Mouse (Mus musculus) CD4-positive, CD25-positive, alpha-beta regulatory T cell, adult 4 months (primary cell): ENCODE data around the gene Slc39a13. TPM values are rescaled to one million over a fixed set of nuclear protein-coding genes. Genes with fewer than 3 reads are reported as not detected.
"Not testable (repeated sequence)": the region's sequence is repeated elsewhere in the genome, so short reads cannot be mapped to it uniquely, and the experiment has no call there.

ENCODE experiments used
- ATAC-seq: one replicate; pipeline ENCODE4 v1.8.0; 2017
- polyA plus RNA-seq, 2 experiments: library from polyadenylated mRNA; unstranded; fragments of 100-300 nt; shearing (Covaris generic); gene quantifications; one replicate each; pipeline ENCODE4 v1.2.1; 2017

Gene Slc39a13
- polyA plus RNA-seq, 2 experiments from 2014 or later = 33.1 to 55.2 TPM

DNA sequence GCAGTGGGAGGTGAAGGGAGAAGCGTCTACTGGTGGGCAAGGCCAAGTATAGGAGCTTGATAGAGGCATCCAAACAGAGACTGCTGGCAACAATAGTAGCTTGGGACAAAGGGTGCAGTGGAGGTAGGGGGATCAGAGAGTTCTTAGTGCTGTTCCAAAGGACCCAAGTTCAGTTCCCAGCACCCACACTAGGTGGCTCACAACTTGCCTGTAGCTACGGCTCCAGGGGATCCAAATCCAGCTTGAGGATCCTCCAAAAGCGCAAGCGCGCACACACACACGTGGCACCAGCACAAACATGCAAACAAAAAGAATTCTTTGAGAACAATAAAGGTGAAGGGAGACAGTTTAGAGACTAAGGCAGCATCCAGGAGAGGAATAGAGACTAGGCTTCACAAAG is 6.0 kb downstream of the Slc39a13 start:
- ATAC-seq = no peak

DNA sequence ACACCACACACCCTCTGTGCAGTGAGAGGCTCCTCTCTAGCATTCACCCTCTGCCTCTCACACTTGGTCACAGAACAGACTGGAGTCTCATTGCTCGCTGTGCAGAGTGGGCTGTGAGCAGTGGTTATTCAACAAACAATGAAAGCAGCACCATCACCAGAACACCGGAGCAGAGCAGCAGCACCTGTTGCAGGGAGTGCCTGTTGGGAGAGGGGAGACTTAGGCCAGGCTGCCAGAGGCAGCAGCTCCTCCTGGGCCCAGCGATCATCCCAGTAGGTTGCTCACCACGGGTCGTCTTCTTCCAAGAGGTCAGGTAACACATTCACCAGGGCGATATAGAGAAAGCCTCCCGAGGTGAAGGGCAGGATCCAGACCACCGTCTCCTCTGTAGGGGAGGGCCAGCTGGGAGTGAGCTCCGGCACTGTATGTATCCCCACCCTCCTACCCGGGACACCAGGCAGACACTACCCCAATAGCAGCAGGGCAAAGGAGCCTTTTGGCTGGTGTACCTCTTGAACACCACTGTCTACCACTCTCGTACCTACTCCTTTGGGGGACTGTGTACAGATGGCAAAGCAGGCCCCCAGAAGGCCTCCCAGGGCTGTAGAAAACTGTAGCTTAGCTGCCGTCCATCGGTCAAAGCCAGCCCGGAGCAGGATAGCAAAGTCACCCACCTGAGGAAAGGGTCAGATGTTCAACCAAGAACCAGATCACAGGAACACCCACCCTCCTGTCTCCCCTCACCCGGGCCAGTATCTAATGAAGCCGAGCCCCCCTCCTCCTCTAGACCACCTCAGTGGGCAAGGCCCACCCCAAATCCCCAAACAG is 7.2 kb downstream of the Slc39a13 start:
- no peak for ATAC-seq

DNA sequence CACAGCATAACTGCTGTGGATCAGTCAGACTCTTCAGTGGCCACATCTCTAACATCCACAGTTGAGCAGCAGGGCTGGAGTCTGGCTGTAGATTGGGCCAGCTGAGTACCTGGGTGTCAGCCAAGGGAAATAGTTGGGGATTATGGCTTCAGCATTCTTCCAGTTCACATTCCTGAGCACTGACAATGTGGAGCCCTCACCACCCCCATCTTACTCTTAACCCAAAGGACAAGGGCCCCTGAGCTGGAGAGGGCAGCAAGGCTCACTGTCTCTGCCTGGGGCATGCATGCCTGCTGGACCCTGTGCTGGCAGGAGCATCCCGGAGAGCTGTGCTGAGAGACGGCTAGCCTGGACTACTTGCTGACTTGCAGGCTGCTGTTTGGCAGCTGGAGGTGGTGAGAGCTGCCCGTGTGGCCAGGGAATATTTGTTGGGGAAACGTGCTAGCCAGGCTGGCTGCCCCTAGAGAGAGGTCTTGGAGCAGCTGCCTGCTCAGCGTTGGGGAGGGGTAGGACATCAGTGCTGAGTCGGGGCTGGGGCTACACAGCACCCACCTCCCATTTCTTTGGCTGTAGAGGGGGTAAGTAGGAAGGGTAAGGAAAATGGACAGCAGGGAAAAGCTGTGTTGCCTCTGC is 8.3 kb downstream of the Slc39a13 start:
- no peak for ATAC-seq

DNA sequence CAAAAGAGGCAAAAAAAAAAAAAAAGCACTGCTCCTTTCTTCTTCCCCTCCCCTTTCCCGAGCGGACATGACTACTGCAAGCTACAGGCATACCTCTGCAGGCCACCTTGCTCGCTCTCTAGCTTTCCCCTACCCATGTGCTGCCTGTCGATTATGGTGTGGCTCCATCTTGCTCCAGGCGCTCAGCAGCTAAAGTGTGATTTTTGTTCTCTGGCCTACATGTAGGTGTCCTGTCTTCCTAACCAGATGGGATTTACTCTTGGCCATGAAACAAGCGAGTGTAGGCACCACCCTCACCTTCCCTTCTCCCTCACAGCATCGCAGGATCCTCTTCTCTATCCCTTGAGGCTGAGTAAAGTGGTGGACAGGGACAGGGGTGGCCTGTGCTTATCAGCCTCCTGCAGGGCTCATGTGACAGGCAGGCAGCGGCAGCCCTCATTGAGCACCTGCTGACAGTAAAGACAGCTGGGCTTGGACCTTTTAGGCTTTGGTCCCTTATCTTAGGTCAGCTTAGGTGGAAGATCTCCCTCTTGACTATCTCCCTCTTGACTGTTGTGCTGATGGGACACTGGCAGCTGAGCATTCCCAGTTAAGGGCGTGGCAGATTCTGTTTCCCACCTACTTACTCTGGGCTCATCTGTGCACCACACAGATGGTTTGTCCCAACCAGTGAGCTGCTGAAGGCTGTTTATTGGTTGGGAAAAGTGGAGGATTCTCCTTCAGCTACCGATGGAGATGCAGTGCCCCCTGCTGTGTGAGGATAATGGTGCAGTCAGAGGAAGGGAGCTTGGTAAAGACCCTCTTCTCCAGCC is 9.5 kb downstream of the Slc39a13 start:
- no peak for ATAC-seq

DNA sequence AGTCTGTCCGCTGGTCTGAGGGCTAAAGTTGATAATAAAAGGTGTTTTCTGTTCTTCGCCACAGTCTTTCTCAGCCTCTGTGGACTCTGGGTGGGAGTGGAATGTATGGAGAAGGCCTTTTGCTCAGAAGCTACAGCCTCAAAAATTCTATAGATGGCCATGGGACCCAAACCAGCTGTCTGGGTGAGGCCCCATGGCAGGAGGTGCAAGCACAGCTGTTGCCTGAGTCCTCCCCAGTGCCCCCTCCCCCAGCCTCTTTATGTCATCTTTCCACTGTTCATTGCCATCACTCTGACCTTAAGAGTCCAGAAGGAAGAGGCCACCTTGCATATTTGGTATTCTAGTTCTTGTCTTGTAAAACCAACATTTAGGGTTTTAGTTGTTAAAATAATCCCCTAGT is 10.8 kb downstream of the Slc39a13 start:
- no peak for ATAC-seq

DNA sequence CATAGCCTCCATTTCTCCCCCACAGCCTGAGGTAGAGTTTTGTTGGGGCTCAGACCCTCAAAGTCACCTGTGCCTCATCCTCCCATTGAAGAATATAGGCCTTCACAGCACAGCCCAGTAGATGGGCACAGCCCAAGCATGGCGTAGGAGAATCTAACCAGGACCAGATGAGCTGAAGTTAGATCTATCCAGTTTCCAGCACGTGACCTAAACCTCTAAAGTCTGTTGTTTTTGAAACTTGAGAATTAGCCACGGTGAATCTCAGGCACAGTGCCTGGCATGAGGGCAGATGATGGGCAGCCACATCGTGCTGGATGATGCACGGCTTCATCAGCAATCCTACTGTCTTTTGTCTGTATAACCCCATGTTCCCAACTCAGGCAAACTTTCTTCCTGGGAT is 11.8 kb downstream of the Slc39a13 start:
- ATAC-seq = no peak

DNA sequence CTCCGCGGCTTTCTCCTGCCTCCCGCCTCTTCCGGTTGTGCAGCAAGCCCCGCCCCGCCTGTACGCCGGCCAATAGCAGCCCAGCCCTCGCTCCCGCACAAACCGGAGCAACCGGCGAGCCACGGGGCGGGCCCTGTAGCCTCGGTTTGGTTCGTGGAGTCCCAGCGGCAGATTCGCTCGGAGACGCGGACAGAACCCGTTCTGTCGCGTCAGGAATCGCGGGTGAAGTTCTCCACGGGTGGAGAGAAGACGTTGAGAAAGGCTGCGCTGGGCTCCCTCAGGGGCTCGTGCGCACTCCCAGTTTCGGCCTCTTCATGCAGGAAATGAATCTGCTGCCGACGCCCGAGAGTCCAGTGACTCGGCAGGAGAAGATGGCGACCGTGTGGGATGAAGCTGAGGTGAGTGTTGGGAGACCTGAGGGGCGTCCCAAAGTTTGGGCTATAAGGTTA is 16.3 kb downstream of the Slc39a13 start, which contains the start of gene Psmc3:
Psmc3 (plus strand) TSS at position 76 of the 449 bp plus-strand sequence.
- ATAC-seq = peak; percentile 97

DNA sequence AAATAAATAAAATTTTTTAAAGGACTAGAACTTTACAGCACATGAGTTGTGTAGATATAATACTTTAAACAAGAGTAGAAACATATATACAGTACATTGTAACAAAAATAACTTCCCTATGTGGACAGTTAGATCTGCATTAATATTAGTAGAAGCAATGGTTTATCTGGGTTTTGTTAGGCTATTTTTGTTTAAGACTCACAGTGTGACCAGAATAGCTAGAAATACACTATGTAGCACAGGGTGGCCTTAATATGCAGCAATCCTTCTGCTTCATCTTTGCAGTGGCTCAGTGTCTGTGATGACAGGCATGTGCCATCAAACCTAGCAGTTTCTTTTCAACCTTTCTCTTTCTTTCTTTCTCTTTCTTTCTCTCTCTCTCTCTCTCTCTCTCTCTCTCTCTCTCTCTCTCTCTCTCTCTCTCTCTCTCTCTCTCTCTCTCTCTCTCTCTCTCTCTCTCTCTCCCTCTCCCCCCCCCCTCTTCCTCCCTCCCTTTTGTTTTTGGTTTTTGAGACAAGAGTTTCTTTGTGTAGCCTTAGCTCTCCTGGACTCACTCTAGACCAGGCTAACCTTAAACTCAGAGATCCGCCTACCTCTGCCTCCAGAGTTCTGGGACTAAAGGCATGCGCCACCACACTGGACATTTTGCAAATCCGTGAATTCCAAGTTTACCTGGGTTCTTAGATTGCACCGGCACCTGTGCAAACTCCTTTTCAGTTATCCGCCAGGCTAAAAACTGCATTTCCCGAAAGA is 16.9 kb downstream of the Slc39a13 start:
- peak; percentile 19 for ATAC-seq

DNA sequence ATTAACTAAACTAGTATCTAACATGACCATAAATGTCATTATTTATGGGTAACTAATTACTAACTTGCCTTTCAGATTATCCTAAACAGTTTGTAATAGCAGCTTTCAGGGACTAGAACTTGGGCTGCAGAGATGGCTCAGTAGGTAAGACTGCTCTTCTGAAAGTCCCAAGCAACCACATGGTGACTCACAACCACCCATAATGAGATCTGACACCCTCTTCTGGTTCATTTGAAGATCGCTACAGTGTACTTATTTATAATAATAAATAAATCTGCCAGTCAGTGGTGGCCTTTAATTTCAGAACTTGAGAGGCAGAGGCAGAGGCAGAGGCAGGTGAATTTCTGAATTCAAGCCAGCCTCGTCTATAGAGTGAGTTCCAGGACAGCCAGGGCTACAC is 17.5 kb downstream of the Slc39a13 start:
- ATAC-seq = peak; percentile 29

DNA sequence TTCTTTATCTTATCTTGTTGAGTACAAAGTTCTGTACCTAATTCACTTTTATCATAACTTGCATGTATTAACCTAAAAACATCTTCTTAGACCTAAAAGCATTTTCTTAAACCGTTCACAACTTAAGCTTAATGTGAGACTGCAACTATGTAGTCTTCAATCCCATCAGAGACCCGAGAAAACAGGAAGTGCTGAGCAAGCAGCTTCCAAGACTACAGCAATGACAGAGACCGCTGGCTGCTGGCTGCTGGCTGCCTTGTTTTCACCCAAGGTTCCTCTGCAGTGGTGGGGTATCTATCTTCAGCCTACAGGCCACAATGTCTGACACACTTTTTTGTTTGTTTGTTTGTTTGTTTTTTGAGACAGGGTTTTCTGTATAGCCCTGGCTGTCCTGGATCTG is 18.3 kb downstream of the Slc39a13 start:
- ATAC-seq = no peak

DNA sequence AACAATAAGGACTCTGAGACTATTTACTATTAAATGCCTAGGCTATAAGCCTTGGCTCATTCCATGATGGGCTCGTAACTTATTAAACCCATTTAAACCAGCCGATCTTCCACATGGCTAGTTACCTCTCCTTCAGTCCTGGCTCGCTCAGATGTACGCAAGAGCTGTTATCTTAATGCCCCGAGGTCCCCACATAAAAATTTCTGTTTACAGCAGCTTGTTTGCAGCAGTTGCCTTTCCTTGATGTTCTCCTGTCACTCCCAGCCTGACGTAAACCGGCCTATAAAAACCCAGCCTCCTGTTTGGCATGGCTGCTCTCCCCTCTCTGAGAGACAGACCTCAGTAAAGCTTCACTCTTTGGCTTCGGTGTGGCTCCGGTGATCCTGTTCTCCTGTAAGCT is 22.9 kb downstream of the Slc39a13 start:
- no peak for ATAC-seq

DNA sequence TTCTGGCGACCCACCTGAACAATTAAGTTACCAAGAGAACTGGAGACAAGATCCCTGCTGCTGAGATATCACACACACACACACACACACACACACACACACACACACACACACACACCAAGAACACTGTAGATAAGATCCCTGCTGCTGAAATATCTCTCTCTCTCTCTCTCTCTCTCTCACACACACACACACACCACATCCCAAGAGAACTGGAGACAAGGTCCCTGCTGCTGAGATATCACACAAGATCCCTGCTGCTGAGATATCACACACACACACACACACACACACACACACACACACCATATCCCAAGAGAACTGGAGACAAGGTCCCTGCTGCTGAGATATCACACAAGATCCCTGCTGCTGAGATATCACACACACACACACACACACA is 24.4 kb downstream of the Slc39a13 start:
- ATAC-seq = not testable (repeated sequence)

DNA sequence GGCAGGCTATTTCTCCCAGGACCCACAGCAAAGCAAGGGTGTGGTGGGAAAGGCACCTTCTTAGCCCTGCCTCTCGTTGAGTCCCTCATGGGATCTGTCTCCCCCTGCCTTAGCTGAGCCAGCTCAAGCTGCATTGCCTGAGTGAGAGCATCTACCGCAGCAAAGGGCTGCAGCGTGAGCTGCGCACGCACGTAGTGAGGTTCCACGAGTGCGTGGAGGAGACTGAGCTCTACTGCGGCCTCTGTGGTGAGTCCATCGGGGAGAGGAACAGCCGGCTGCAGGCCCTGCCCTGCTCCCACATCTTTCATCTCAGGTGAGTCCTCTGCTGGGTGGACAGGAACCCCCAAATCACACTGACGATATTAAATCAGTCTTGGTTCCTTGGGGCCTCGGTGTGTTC is 25.5 kb downstream of the Slc39a13 start:
- no peak for ATAC-seq

DNA sequence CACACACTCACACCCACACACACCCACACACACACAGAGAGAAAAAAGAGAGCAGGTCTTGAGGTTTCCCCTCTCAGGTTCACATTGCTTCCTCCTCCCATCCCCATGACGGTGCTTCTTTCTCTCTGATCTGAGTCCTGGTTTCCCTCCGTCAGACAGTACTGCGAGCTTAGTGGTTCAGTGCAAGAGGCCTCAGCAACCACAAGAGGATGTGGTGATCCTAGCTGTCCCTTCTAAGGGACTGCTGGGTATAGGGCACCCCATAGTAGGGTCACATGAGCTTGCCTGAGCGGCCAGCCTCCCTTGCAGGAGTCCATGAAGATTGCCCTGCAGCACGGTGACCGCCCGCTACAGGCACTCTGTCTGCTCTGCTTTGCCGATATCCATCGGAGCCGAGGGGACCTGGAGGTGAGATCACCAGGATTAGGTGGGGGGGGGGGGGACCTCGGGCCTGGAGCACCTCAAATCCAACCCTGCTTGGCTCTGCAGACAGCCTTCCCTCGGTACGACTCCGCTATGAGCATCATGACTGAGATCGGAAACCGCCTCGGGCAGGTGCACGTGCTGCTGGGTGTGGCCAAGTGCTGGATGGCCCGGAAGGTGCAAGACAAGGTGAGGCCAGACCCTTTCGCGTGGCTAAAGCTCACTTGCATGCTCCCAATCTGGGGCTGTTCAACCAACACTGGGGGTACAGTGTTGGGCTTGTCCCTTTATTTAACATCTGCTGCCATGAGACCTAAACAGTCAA is 27.4 kb downstream of the Slc39a13 start:
- peak; percentile 97 for ATAC-seq

DNA sequence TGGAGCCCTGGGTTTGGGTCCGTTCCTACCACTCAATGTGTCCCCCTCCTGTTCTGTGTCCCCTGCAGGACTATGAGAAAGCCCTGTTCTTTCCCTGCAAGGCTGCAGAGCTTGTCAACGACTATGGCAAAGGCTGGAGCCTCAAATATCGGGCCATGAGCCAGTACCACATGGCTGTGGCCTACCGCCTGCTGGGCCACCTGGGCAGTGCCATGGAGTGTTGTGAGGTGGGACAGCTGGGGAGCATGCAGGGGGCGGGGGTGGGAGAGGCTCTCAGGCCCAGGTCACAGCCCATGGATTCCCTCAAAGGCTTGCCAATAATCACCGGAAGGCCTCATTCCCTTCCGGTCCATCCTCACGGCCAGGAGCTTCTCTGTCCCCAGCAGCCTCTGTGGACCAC is 28.4 kb downstream of the Slc39a13 start:
- no peak for ATAC-seq

DNA sequence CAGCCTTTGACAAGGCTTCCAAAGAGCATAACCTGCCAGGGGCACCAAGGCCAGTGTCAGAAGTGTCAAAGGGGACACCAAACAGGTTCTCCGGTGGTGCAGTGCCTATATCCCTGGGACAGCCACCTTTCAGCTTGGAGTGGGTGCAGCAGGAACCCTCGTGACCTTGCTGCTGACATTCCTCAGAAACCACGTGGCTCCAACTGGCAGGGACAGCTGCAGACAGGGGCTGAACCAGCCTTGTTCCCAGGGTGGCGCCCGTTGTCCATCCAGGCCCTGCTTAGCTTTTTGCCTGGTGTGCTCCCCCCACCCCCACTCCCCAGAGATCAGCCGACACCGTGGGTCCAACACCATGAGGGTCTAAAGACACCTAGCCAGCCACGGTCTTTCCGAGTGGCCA is 34.8 kb downstream of the Slc39a13 start, which contains the start of gene Rapsn:
Rapsn (plus strand) TSS at position 236 of the 400 bp plus-strand sequence.
- ATAC-seq = no peak

DNA sequence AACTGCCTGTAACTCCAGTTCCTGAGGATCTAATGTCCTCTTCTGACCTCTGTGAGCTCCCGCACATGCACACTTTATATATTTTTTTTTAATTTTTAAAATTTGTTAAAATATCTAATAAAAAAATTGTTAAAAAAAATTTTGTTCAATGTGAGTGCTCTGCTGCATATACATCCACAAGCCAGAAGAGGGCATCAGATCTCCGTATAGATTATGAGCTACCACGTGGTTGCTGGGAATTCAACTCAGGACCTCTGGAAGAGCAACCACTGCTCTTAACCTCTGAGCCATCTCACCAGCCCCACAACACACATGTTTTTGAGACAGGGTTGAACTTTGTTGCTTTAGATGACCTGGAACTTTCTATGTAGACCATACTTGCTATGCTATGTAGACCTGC is 37.2 kb downstream of the Slc39a13 start:
- ATAC-seq = peak; percentile 47

DNA sequence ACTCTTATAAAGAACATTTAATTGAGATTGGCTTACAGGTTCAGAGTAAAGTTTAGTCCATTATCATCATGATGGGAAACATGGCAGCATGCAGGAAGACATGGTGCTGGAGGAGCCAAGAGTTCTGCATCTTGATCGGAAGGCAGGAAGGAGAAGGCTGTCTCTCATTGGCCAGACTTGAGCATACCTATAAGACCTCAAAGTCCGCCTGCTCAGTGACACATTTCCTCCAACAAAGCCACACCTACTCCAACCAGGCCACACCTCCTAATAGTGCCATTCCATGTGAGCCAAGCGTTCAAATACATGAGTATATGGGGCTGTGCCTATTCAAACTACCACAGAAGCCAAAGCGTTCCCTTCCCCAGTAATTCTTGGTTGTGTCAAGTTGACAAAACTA is 39.0 kb downstream of the Slc39a13 start:
- no peak for ATAC-seq

DNA sequence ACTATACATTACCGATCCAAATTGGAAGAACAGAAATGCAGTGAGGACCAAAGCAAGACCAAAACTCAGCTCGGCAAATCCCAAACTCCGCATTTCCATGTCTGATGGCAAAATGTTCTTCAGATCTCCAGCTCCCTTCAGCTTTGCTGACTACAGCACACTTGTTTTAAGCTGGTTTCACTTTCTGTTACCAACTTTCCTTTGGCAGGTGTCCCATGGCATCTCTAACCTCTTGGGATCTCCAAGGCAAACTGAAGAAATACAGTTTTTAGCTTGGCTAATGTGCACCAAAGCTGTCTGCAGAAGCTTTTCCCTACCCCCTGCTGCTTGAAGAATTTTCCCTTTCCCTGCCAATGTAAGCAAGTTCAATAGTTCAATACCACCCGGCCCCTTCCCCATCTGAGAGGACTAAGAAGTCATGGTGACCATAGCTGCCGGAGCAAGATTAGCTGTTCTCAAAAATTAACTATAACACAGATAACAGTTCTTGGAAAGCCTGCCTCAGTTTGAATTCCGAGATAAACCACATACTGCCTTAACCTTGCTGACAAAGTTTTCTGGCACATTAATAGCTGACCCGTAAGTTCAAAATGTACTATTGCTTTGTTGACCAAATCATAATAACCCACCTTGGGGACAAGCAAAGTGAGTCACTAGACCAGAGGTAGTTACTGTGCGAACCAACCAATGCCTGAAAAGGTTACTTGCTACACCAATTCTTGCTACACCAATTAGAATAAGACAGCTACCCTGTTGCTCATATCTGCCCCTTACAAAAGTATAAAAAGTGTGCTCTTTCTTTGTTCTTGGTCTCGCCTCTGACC is 42.6 kb downstream of the Slc39a13 start:
- no peak for ATAC-seq

DNA sequence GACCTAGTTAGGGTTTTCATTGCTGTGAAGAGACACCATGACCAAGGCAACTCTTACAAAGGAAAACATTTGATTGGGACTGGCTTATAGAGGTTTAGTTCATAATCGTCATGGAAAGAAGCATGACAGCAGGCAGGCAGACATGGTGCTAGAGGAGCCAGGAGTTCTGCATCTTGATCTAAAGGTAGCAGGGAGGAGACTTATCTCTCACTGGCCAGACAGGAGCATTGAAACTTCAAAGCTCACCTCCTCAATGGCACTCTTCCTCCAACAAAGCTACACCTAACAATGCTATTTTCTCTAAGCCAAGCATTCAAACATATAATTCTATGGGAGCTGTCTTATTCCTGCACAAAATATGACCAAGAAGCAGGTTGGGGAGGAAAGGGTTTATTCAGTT is 43.7 kb downstream of the Slc39a13 start:
- ATAC-seq = no peak

DNA sequence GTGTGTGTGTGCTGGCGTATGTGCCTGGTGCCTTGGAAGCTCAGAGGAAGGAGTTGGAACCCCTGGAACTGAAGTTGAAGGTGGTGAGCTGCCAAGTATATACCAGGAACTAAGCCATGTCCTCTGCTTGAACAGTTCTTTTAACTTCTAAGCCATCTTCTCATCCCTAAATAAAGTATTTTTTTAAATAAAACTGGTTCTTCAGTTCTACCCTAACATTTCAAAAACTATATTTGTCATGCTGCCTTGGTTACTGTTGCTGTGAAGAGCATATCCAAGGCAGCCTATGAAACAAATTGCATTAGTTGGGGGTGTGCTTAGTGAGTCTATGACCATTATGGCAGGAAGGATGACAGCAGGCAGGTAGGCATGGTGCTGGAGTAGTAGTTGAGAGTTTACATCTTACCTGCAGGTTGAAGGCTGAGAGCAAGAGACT is 45.1 kb downstream of the Slc39a13 start:
- ATAC-seq = no peak
